Mouse (Mus musculus) cortical plate, adult 2 months (tissue): ENCODE measurements around the gene Fcgr4. TPM values are rescaled to one million over a fixed set of nuclear protein-coding genes. Genes with fewer than 3 reads are reported as not detected.
"Not testable (repeated sequence)": the region's sequence is repeated elsewhere in the genome, so short reads cannot be mapped to it uniquely, and the experiment has no call there.

Source experiments
- H3K27ac ChIP-seq: fragments of 200-500 bp; 2 replicates; pipeline ENCODE4 v1.5.1; 2012; ENCODE audit warnings: low read length, control low read depth, inconsistent platforms; ENCODE audit not compliant: insufficient read depth
- H3K4me1 ChIP-seq: fragments of 200-500 bp; 2 replicates; pipeline ENCODE4 v1.6.1; 2011; ENCODE audit warnings: low read length; ENCODE audit not compliant: control insufficient read depth, insufficient read depth
- H3K4me3 ChIP-seq: fragments of 200-500 bp; 2 replicates; pipeline ENCODE4 v1.5.1; 2011; ENCODE audit warnings: mild to moderate bottlenecking, low read length, control low read depth; ENCODE audit not compliant: insufficient read depth
- CTCF ChIP-seq: fragments of 200-500 bp; IDR thresholded peaks from 2 replicates; pipeline ENCODE4 v1.5.1; 2011; ENCODE audit warnings: mild to moderate bottlenecking, control low read depth, low read length; ENCODE audit not compliant: insufficient read depth; ENCODE audit errors: extremely low read depth
- POLR2A ChIP-seq: fragments of 200-500 bp; IDR thresholded peaks from 2 replicates; pipeline ENCODE4 v1.6.1; 2011; ENCODE audit warnings: mild to moderate bottlenecking, low read length, control low read depth; ENCODE audit not compliant: insufficient read depth; ENCODE audit errors: extremely low read depth
- polyA plus RNA-seq: library from polyadenylated mRNA; depleted of rRNA; stranded (reverse); fragments of >200 nt; gene quantifications from 2 replicates; pipeline ENCODE4 v1.2.3, GENCODE M21; 2012; rRNA removed

The Fcgr4 gene
- polyA plus RNA-seq: 0.31 and 0.57 TPM in 2 replicates

DNA sequence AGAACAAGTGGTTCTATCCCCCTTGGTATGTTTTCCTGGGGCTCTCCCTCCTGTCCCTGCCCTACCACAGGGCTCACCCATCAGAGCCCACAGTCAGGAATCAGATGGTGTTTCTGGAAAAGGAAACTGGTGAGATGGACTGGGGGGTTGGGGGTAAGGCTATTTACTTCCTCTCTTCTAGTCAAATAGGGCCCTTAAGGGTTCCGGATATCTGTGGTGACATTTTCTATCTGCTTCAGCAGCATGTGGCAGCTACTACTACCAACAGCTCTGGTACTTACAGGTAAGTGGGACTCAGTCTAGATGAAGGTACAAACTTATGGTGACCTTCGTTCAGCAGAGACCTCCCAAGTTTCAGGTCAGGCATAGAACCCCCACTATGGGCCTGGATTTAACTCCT, at the start of gene Fcgr4:
Gene Fcgr4, plus strand, starts transcription at position 184 of the 400 bp plus-strand sequence.
- no peak within 1 kb of the TSS for H3K27ac ChIP-seq
- H3K4me1 ChIP-seq: no peaks in the 10 kb centered on the region
- TF ChIP-seq CTCF (no peak), POLR2A (no peak)
- no peak within 1 kb of the TSS for H3K4me3 ChIP-seq

DNA sequence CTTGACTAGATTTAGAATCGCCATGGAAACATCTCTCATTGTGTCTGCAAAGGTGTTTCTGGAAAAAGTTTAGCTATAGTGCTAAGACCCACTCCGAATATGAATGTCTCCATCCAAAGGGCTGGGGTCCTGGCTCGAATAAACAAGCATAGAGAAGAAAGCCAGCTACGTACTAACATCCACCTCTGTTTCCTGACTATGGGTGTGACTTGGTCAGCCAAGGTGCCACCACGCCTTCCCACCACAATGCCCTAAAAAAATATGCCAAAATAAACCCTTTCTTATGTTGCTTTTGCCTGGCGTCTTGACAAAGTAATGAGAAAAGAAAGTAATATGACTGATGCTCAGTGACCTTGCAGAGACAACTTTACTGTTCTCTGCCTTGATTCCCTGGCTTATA, 46.2 kb upstream of the Fcgr4 start:
- Histone ChIP-seq H3K4me1 (no peaks in the 10 kb centered on the region), H3K27ac (no peak overlapping the region), H3K4me3 (no peak overlapping the region)
- TF ChIP-seq POLR2A (no peak), CTCF (no peak)

DNA sequence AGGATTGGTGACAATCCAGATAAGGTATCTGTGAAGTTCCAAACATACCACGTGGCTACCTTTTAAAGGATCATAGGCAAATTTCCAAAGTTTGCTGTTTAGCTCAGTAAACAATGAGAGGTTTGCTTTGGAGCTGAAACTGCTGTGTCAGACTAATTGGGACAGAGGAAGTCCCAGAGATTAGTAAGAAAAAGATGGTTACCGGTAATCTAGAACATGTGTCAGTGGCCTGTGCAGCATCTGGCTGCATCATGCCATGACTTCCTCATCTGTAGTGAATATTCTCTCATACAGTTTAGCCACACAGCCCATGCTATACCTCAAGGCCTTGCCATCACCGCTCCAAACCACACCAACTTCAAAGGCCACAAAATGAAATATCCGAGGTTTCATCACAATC, 45.8 kb upstream of the Fcgr4 start:
- Histone ChIP-seq H3K4me3 (no peak overlapping the region), H3K27ac (no peak overlapping the region), H3K4me1 (no peaks in the 10 kb centered on the region)
- TF ChIP-seq CTCF (no peak), POLR2A (no peak)

DNA sequence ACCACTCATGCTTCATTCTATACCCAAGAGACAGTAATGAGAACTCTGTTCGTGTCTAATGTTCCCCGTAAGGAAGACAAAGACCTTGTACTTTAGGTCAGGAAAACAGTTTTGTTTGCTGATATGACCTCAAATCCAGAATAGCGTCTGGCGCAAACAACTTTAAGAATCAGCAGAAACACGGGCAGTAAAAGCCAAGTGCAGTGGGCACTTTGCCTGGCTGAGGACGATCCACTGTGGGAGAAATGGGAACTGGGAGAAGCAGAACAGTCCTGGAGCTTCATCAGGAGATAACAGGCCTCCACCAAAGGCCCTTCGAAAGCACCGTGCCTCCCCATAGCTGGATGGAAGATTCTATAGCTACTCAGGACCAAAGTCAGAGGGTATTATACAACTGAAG, 44.5 kb upstream of the Fcgr4 start:
- Histone ChIP-seq H3K4me1 (no peaks in the 10 kb centered on the region), H3K4me3 (no peak overlapping the region), H3K27ac (no peak overlapping the region)
- TF ChIP-seq CTCF: no peak
- no peak for TF ChIP-seq POLR2A

DNA sequence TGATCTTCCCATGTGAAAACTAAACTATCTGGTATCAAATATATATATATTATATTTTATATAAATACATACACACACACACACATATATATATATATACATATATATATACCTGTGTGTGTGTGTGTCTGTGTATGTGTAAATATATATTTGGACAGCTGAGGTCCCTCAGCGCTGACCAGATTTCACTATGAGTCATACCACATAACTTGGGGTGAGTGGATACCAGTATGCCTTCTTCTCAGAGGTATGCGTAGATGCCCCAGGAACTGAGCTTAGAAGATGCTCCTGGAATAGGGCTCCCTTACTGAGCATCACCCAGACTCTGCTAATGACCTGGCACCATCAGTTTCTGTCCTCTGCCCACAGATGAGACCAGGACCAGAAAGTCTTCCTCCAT, 44.0 kb upstream of the Fcgr4 start:
- no peak overlapping the region for H3K4me3 ChIP-seq
- TF ChIP-seq POLR2A (no peak), CTCF (no peak)
- no peaks in the 10 kb centered on the region for H3K4me1 ChIP-seq
- H3K27ac ChIP-seq: no peak overlapping the region

DNA sequence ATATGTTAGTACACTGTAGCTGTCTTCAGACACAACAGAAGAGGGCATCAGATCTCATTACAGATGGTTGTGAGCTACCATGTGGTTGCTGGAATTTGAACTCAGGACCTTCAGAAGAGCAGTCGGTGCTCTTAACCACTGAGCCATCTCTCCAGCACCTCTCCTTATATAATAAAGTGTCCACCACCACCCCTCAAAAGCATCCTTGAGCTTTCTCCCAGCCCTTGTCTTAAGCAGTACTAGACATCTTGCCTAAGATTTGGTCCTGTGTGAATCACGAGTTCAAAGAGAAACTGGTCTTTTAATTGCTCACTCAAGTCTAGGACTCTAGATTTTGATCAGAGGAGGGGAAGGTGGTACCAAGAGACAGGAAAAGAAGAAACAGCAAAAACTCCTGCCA, 43.4 kb upstream of the Fcgr4 start:
- H3K27ac ChIP-seq, H3K4me1 ChIP-seq, H3K4me3 ChIP-seq: not testable (repeated sequence)

DNA sequence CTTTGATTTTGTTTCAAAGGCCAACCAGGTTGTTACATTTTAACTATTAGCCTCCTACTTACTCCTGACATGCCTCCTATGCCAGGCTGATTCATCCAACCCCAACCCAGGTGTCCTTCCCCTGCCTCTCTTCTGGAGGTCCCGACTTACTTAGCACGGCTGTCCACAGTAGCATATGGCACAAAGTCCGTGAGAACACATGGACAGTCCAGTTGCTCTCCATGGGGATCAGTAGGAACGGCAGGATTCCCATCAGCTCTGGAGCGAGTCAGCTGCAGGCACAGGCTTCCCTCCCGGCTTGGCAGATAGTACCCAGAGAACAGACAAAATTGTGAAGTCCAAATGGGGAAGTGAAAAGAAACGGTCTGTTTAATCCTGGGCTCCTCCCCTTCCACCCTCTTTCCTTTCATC, 43.0 kb upstream of the Fcgr4 start:
- H3K4me1 ChIP-seq: no peaks in the 10 kb centered on the region
- H3K4me3 ChIP-seq: no peak overlapping the region; the same call in 1 of the 2 replicates
- no peak for TF ChIP-seq CTCF
- no peak overlapping the region for H3K27ac ChIP-seq

DNA sequence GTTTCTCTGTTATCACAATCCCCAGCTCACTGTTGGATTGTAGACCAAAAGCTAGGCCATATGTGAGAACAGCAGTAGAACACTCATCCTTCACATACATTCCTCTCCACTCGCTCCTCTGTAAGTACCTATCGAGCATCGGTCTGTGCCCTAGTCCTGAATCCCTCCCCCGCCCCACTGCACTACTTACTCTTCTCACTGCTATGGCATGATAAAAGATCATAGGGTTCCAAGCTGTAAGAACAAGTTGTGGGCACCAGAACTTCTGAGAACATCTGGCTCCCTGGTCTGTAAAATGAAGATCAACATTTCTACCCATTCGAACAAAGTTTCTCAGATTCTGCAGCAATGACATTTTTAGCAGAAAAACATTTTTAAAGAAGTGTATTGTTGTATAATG, 42.3 kb upstream of the Fcgr4 start, which contains the start of gene Fcgr2b:
Gene Fcgr2b, minus strand, starts transcription at position 101 of the 400 bp plus-strand sequence.
- TF ChIP-seq CTCF: no peak
- TF ChIP-seq POLR2A: no peak
- Histone ChIP-seq H3K4me3 (no peak within 1 kb of the TSS; the same call in 1 of the 2 replicates), H3K27ac (no peak within 1 kb of the TSS), H3K4me1 (no peaks in the 10 kb centered on the region)

DNA sequence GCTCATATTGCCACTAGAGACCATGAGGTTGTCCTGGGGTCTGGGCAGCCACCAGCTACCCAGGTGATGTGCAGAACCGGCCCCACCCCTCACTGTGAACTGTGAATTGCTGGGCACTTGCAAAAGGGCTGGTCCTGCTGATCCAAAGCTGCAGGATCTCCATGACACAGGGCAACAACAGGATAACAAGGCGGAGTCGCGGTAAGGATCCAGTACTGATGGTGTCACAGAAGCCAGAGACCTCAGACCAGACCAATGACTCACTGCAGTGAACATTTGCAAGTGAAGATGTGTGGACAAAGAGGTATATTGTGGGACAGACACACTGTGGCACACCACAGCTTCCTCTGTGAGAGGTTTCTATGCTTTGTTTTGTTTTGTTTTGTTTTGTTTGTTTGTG, 40.1 kb upstream of the Fcgr4 start:
- Histone ChIP-seq H3K27ac (no peak overlapping the region), H3K4me1 (no peaks in the 10 kb centered on the region), H3K4me3 (no peak overlapping the region)
- TF ChIP-seq CTCF (no peak), POLR2A (no peak)

DNA sequence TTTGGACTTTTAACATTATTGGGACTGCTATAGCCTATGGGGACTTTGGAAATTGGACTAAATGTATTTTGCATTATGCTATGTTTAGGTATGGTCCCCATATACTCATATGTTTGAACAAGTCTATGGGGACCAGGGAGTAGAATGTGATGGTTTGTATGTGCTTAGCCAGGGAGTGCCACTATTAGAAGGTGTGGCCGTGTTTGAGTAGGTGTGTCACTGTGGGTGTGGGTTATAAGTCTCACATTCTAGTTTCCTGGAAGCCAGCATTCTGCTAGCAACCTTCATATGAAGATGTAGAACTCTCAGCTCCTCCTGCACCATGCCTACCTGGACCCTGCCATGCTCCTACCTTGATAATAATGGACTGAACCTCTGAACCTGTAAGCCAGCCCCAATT, 37.0 kb upstream of the Fcgr4 start:
- H3K4me1 ChIP-seq, H3K27ac ChIP-seq, H3K4me3 ChIP-seq: not testable (repeated sequence)

DNA sequence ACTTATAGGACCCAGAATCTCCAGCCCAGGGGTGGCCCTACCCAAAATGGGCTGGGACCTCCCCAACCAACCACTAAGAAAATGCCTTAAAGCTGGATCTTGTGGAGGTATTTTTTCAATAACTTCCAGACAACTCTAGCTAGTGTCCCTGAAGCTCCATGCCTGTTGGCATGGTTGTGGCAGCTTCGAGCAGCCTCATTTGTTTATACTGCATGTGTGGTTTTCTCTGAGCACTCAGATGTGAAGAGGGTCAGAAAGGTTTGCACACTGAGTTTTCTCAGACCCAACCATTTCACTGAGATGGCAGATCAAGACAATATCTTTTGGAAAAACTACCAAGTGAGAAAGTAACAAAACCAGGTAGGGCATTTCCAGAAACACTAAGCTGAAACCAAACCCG, 36.4 kb upstream of the Fcgr4 start:
- H3K27ac ChIP-seq: no peak overlapping the region
- no peak overlapping the region for H3K4me3 ChIP-seq
- TF ChIP-seq POLR2A: no peak
- no peaks in the 10 kb centered on the region for H3K4me1 ChIP-seq

DNA sequence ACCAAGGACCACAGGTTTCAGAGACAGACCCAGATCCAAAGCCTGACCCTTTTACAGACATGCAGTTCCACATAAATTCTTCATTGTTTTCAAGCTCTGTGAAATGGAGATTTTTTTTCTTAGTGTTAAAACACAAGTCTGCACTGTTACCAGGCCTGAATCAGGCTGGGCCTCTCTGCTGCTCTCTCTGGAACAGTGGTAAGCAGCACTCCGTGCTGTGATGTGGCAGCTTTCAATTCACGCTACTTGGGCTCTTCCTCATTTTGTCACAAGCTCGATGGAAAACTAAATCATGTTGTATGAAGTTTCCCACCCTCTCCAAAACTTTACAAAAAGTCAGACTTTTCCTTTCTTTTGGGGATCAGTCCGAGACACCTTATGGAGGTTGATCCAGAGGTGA, 35.7 kb upstream of the Fcgr4 start:
- Histone ChIP-seq H3K4me1 (no peaks in the 10 kb centered on the region), H3K4me3 (no peak overlapping the region), H3K27ac (no peak overlapping the region)
- no peak for TF ChIP-seq POLR2A
